Mouse (Mus musculus) MEL (cell line): ENCODE results near the gene Smtn. TPM values are rescaled to one million over a fixed set of nuclear protein-coding genes. Genes with fewer than 3 reads are reported as not detected.

Experiments
- DNase-seq: peaks from one replicate; pipeline ENCODE4 v3.0.0; 2011; ENCODE audit warnings: low read depth, low spot score
- H3K27ac ChIP-seq: 2 replicates; pipeline ENCODE4 v1.5.1; 2012; ENCODE audit warnings: low read depth, mild to moderate bottlenecking, control low read depth, low read length, moderate library complexity; ENCODE audit not compliant: control insufficient read depth
- H3K27me3 ChIP-seq, 2 experiments: fragments of 150-350 bp in 1 of 2; sonication (generic) in 1 of 2; 2 replicates each; pipeline ENCODE4 v1.6.1; 2012; ENCODE audit warnings: low read length in 2 of 2, mild to moderate bottlenecking in 2 of 2, improper control_type of control experiment in 1 of 2, moderate library complexity in 1 of 2; ENCODE audit not compliant: insufficient read depth in 2 of 2, control insufficient read depth in 1 of 2
- H3K36me3 ChIP-seq, 2 experiments: 2 replicates each; pipeline ENCODE4 v1.6.1; 2012 to 2014; ENCODE audit warnings: low read length in 2 of 2, improper control_type of control experiment in 1 of 2, inconsistent platforms in 1 of 2, mild to moderate bottlenecking in 1 of 2; ENCODE audit not compliant: insufficient read depth in 2 of 2, control insufficient read depth in 1 of 2
- H3K4me1 ChIP-seq, 2 experiments: fragments of 150-350 bp in 1 of 2; sonication (generic) in 1 of 2; 2 replicates each; pipeline ENCODE4 v1.6.1; 2012; ENCODE audit warnings: low read length in 2 of 2, improper control_type of control experiment in 1 of 2, mild to moderate bottlenecking in 1 of 2; ENCODE audit not compliant: insufficient read depth in 2 of 2, control insufficient read depth in 1 of 2
- H3K4me3 ChIP-seq, 2 experiments: fragments of 150-350 bp in 1 of 2; sonication (generic) in 1 of 2; 2 replicates each; pipeline ENCODE4 v1.5.1; 2012; ENCODE audit warnings: low read depth in 2 of 2, low read length in 2 of 2, mild to moderate bottlenecking in 2 of 2, moderate library complexity in 2 of 2, control low read depth in 1 of 2, improper control_type of control experiment in 1 of 2; ENCODE audit not compliant: control insufficient read depth in 1 of 2, insufficient read depth in 1 of 2
- H3K79me2 ChIP-seq: 2 replicates; pipeline ENCODE4 v1.6.1; 2012; ENCODE audit warnings: mild to moderate bottlenecking, low read length, moderate library complexity; ENCODE audit not compliant: control insufficient read depth, poor library complexity, insufficient read depth
- H3K9ac ChIP-seq: 2 replicates; pipeline ENCODE4 v1.6.1; 2012; ENCODE audit warnings: low read depth, mild to moderate bottlenecking, control low read depth, low read length, moderate library complexity; ENCODE audit not compliant: control insufficient read depth, poor library complexity, severe bottlenecking
- H3K9me3 ChIP-seq: fragments of 150-350 bp; sonication (generic); replicated peaks from 2 replicates; pipeline ENCODE4 v1.6.1; 2012; ENCODE audit warnings: mild to moderate bottlenecking, low read length, improper control_type of control experiment, moderate library complexity; ENCODE audit not compliant: insufficient read depth
- BHLHE40 ChIP-seq: IDR thresholded peaks from 2 replicates; pipeline ENCODE4 v1.6.1; 2012; ENCODE audit warnings: low read depth, mild to moderate bottlenecking, inconsistent platforms, low read length, improper control_type of control experiment, borderline replicate concordance
- CHD1 ChIP-seq: IDR thresholded peaks from 2 replicates; pipeline ENCODE4 v1.6.1; 2012; ENCODE audit warnings: low read depth, mild to moderate bottlenecking, inconsistent platforms, low read length, improper control_type of control experiment
- CTCF ChIP-seq, 3 experiments: IDR thresholded peaks in 2 of 3; conservative IDR thresholded peaks in 1 of 3; 2 replicates each; pipeline ENCODE4 v1.5.1; 2011 to 2012; ENCODE audit warnings: low read length in 3 of 3, low read depth in 2 of 3, mild to moderate bottlenecking in 2 of 3, improper control_type of control experiment in 1 of 3, inconsistent platforms in 1 of 3, mixed read lengths in 1 of 3, moderate library complexity in 1 of 3; ENCODE audit not compliant: control insufficient read depth in 1 of 3, insufficient read depth in 1 of 3, poor library complexity in 1 of 3, severe bottlenecking in 1 of 3
- ELF1 ChIP-seq: IDR thresholded peaks from 2 replicates; pipeline ENCODE4 v1.6.1; 2014; ENCODE audit warnings: low read depth, mild to moderate bottlenecking, inconsistent platforms, low read length, improper control_type of control experiment, moderate library complexity
- EP300 ChIP-seq, 2 experiments: IDR thresholded peaks; 2 replicates each; pipeline ENCODE4 v1.6.1; 2011; ENCODE audit warnings: improper control_type of control experiment in 2 of 2, low read length in 2 of 2, low read depth in 1 of 2, mild to moderate bottlenecking in 1 of 2
- GATA1 ChIP-seq: IDR thresholded peaks from 2 replicates; pipeline ENCODE4 v1.6.1; 2011; ENCODE audit warnings: low read depth, low read length, improper control_type of control experiment
- HCFC1 ChIP-seq: IDR thresholded peaks from 2 replicates; pipeline ENCODE4 v1.6.1; 2012; ENCODE audit warnings: low read depth, mild to moderate bottlenecking, inconsistent platforms, low read length, improper control_type of control experiment, moderate library complexity
- KAT2A ChIP-seq: conservative IDR thresholded peaks from 2 replicates; pipeline ENCODE4 v1.6.1; 2012; ENCODE audit warnings: low read depth, low read length, improper control_type of control experiment, inconsistent platforms
- MAFK ChIP-seq: IDR thresholded peaks from 2 replicates; pipeline ENCODE4 v1.6.1; 2011; ENCODE audit warnings: low read depth, mild to moderate bottlenecking, low read length, improper control_type of control experiment, borderline replicate concordance
- MAX ChIP-seq: IDR thresholded peaks from 2 replicates; pipeline ENCODE4 v1.6.1; 2011; ENCODE audit warnings: low read length, improper control_type of control experiment
- MXI1 ChIP-seq: IDR thresholded peaks from 2 replicates; pipeline ENCODE4 v1.6.1; 2011; ENCODE audit warnings: mild to moderate bottlenecking, low read depth, low read length, improper control_type of control experiment
- NELFE ChIP-seq: IDR thresholded peaks from 2 replicates; pipeline ENCODE4 v1.6.1; 2011; ENCODE audit warnings: low read depth, low read length, improper control_type of control experiment
- NRF1 ChIP-seq: IDR thresholded peaks from 2 replicates; pipeline ENCODE4 v1.6.1; 2014; ENCODE audit warnings: low read depth, mild to moderate bottlenecking, inconsistent platforms, low read length, improper control_type of control experiment, moderate library complexity; ENCODE audit not compliant: poor library complexity, insufficient read depth, severe bottlenecking
- POLR2A ChIP-seq, 2 experiments: IDR thresholded peaks; 2 replicates each; pipeline ENCODE4 v1.6.1; 2011 to 2012; ENCODE audit warnings: low read length in 2 of 2, mild to moderate bottlenecking in 2 of 2, control low read depth in 1 of 2, improper control_type of control experiment in 1 of 2, low read depth in 1 of 2, moderate library complexity in 1 of 2; ENCODE audit not compliant: control insufficient read depth in 1 of 2, insufficient read depth in 1 of 2, poor library complexity in 1 of 2
- POLR2AphosphoS2 ChIP-seq: IDR thresholded peaks from 2 replicates; pipeline ENCODE4 v1.6.1; 2011; ENCODE audit warnings: low read length, improper control_type of control experiment
- RAD21 ChIP-seq: IDR thresholded peaks from 2 replicates; pipeline ENCODE4 v1.6.1; 2011; ENCODE audit warnings: mild to moderate bottlenecking, low read depth, low read length, improper control_type of control experiment
- SIN3A ChIP-seq: IDR thresholded peaks from 2 replicates; pipeline ENCODE4 v1.6.1; 2012; ENCODE audit warnings: low read length, improper control_type of control experiment, inconsistent platforms
- TBP ChIP-seq: IDR thresholded peaks from 2 replicates; pipeline ENCODE4 v1.8.0; 2011; ENCODE audit warnings: low read depth, low read length, improper control_type of control experiment
- TCF12 ChIP-seq: IDR thresholded peaks from 2 replicates; pipeline ENCODE4 v1.6.1; 2014; ENCODE audit warnings: low read depth, mild to moderate bottlenecking, inconsistent platforms, low read length, improper control_type of control experiment, moderate library complexity
- UBTF ChIP-seq: IDR thresholded peaks from 2 replicates; pipeline ENCODE4 v1.6.1; 2012; ENCODE audit warnings: low read depth, mild to moderate bottlenecking, inconsistent platforms, low read length, improper control_type of control experiment, moderate library complexity, borderline replicate concordance; ENCODE audit not compliant: insufficient read depth
- USF1 ChIP-seq: IDR thresholded peaks from 2 replicates; pipeline ENCODE4 v1.6.1; 2014; ENCODE audit warnings: low read depth, mild to moderate bottlenecking, inconsistent platforms, low read length, improper control_type of control experiment, moderate library complexity
- ZC3H11A ChIP-seq: IDR thresholded peaks from 2 replicates; pipeline ENCODE4 v1.6.1; 2012; ENCODE audit warnings: low read depth, mild to moderate bottlenecking, inconsistent platforms, low read length, improper control_type of control experiment
- ZMIZ1 ChIP-seq: IDR thresholded peaks from 2 replicates; pipeline ENCODE4 v1.6.1; 2012; ENCODE audit warnings: low read depth, mild to moderate bottlenecking, inconsistent platforms, low read length, improper control_type of control experiment, moderate library complexity
- ZNF384 ChIP-seq: IDR thresholded peaks from 2 replicates; pipeline ENCODE4 v1.6.1; 2012; ENCODE audit warnings: low read depth, mild to moderate bottlenecking, inconsistent platforms, low read length, improper control_type of control experiment
- polyA plus RNA-seq, 2 experiments: library from polyadenylated mRNA; stranded (reverse) in 1 of 2; unstranded in 1 of 2; fragments of >175 nt in 1 of 2; fragments of >200 nt in 1 of 2; gene quantifications; 2 replicates each; pipeline versions ENCODE4 v1.2.1 to v1.2.4; 2012; ENCODE audit warnings: low replicate concordance in 2 of 2, low read depth in 1 of 2; ENCODE audit not compliant: insufficient read length in 2 of 2, insufficient read depth in 1 of 2, missing spikeins in 1 of 2
- total RNA-seq: library from RNA; depleted of rRNA; stranded (reverse); fragments of 300-350 nt; gene quantifications from 2 replicates; pipeline ENCODE4 v1.2.3, GENCODE M21; 2012

Smtn gene
- total and polyA plus RNA-seq, 3 experiments: 203 to 370 TPM; not detected in 1

GRCm38 (mm10) chr11:3539826-3540196, 601 bp downstream of the Smtn start:
- Histone ChIP-seq H3K9ac (peak overlapping the region; percentile 57), H3K27me3 (no peaks in the 10 kb centered on the region), H3K4me1 (peaks cover 4 to 30% of the 10 kb centered on the region in 2 experiments), H3K36me3 (peaks cover 0 to 10% of the 10 kb centered on the region in 2 experiments; a peak in 2 of 4 replicates), H3K79me2 (peaks cover 3% of the 10 kb centered on the region; the same call in 1 of the 2 replicates), H3K27ac (no peak overlapping the region), H3K4me3 (peak overlapping the region; percentile 72 to 73), H3K9me3 (no peaks in the 10 kb centered on the region)
- TF ChIP-seq BHLHE40: no peak
- TF ChIP-seq CHD1: no peak
- peak; percentile 41 for TF ChIP-seq GATA1
- peak; percentile 3 to 16 (median 14); a peak in 1 of 6 replicates for TF ChIP-seq CTCF (IDR thresholded peaks at IDR 0.05 in 2 of 3, conservative IDR thresholded peaks at IDR 0.05 in 1 of 3; ENCODE audit: control insufficient read depth in 1 of 3, insufficient read depth in 1 of 3, low read depth in 2 of 3, low read length in 3 of 3, poor library complexity in 1 of 3, severe bottlenecking in 1 of 3)
- no peak for TF ChIP-seq EP300 (IDR thresholded peaks at IDR 0.05; ENCODE audit: low read depth in 1 of 2, low read length in 2 of 2)
- DNase-seq: peak; percentile 67

GRCm38 (mm10) chr11:3539111-3539825, 1.1 kb downstream of the Smtn start:
- H3K27me3 ChIP-seq: no peaks in the 10 kb centered on the region

GRCm38 (mm10) chr11:3538341-3538740, 2.1 kb downstream of the Smtn start:
- TF ChIP-seq NELFE (no peak), MXI1 (no peak), KAT2A (no peak), RAD21 (no peak), ZC3H11A (no peak), ZNF384 (no peak), MAFK (no peak), ELF1 (no peak), UBTF (no peak), MAX (no peak)
- DNase-seq: no peak
- peaks cover 4 to 30% of the 10 kb centered on the region in 2 experiments for H3K4me1 ChIP-seq
- H3K27me3 ChIP-seq: no peaks in the 10 kb centered on the region
- peaks cover 0 to 10% of the 10 kb centered on the region in 2 experiments; a peak in 2 of 4 replicates for H3K36me3 ChIP-seq
- no peak overlapping the region for H3K27ac ChIP-seq
- peak overlapping the region; percentile 86 for H3K9ac ChIP-seq
- no peaks in the 10 kb centered on the region for H3K9me3 ChIP-seq
- H3K79me2 ChIP-seq: peaks cover 3% of the 10 kb centered on the region; the same call in 1 of the 2 replicates
- peak overlapping the region; percentile 84 to 88 for H3K4me3 ChIP-seq

More at GRCm38 (mm10) chr11:3539111-3539825, 1.1 kb downstream of the Smtn start:
- 0 out of 2 replicates have a peak overlapping the region, but pooled peaks have one; percentile 22 for H3K27ac ChIP-seq
- peak; percentile 98 for DNase-seq
- peaks cover 4 to 30% of the 10 kb centered on the region in 2 experiments for H3K4me1 ChIP-seq
- H3K9me3 ChIP-seq: no peaks in the 10 kb centered on the region
- peak overlapping the region; percentile 86 for H3K9ac ChIP-seq
- H3K4me3 ChIP-seq: peak overlapping the region; percentile 84 to 88
- peak; percentile 71 for TF ChIP-seq TCF12
- TF ChIP-seq SIN3A: peak; percentile 78
- TF ChIP-seq KAT2A: peak; percentile 77
- no peak for TF ChIP-seq USF1
- TF ChIP-seq POLR2A (IDR thresholded peaks at IDR 0.05; ENCODE audit: control insufficient read depth in 1 of 2, insufficient read depth in 1 of 2, low read depth in 1 of 2, low read length in 2 of 2, poor library complexity in 1 of 2): peak; percentile 92 to 97
- TF ChIP-seq NELFE: peak; percentile 89
- peak; percentile 95 for TF ChIP-seq TBP
- TF ChIP-seq POLR2AphosphoS2: peak; percentile 96
- TF ChIP-seq ZMIZ1: peak; percentile 86
- peak; percentile 15; the same call in 1 of the 2 replicates for TF ChIP-seq MXI1
- TF ChIP-seq ELF1: no peak
- peak; percentile 41; the same call in 1 of the 2 replicates for TF ChIP-seq NRF1
- TF ChIP-seq ZNF384: no peak
- TF ChIP-seq HCFC1: peak; percentile 98
- H3K36me3 ChIP-seq: peaks cover 0 to 10% of the 10 kb centered on the region in 2 experiments; a peak in 2 of 4 replicates
- peaks cover 3% of the 10 kb centered on the region; the same call in 1 of the 2 replicates for H3K79me2 ChIP-seq
